Mouse (Mus musculus): ENCODE data around the gene Dhx8. TPM values are rescaled to one million over a fixed set of nuclear protein-coding genes. Genes with fewer than 3 reads are reported as not detected.

Dhx8 gene
- polyA plus RNA-seq, 1 experiment from 2014 or later: 18.5 TPM

DNA sequence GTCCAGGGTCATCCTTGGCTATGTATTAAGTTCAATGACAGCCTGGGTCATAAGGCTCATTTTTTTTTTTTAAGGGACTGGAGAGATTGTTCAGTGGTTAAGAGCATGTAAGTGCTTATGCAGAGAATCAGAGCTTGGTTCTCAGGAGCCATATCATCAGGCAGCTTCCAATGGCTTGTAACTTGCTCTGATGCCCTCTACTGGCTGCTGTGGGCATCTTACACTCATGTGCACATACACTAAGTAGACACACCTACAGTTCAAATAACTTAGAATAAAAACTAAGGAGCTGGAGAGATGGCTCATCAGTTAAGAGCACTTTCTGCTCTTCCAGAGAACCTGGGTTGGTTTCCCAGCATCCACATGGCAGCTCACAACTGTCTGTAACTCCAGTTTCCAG is 34.6 kb upstream of the Dhx8 start:
- Histone ChIP-seq H3K4me1 (ENCODE audit: control insufficient read depth in 2 of 2, insufficient read depth in 2 of 2, low read length in 2 of 2) (peaks cover 16 to 17% of the 10 kb centered on the region in 2 experiments; a peak in 3 of 4 replicates), H3K9ac (ENCODE audit: low read length) (no peak overlapping the region), H3K4me3 (ENCODE audit: control insufficient read depth in 1 of 2, insufficient read depth in 1 of 2, low read depth in 1 of 2, low read length in 2 of 2) (no peak overlapping the region), H3K36me3 (ENCODE audit: control insufficient read depth, insufficient read depth, low read length) (no peaks in the 10 kb centered on the region), H3K9me3 (ENCODE audit: control insufficient read depth, low read length) (0 out of 2 replicates have a peak, but pooled peaks cover 3% of the 10 kb centered on the region), H3K4me2 (ENCODE audit: low read length) (no peak overlapping the region), H3K27me3 (ENCODE audit: control insufficient read depth, insufficient read depth, low read length) (no peaks in the 10 kb centered on the region), H3K27ac (replicated peaks in 1 of 2; ENCODE audit: control insufficient read depth in 1 of 2, insufficient read depth in 1 of 2, low read depth in 2 of 2, low read length in 2 of 2) (no peak overlapping the region)
- ATAC-seq (ENCODE audit: insufficient number of reproducible peaks, insufficient read depth, low FRiP score, low read depth): no peak

DNA sequence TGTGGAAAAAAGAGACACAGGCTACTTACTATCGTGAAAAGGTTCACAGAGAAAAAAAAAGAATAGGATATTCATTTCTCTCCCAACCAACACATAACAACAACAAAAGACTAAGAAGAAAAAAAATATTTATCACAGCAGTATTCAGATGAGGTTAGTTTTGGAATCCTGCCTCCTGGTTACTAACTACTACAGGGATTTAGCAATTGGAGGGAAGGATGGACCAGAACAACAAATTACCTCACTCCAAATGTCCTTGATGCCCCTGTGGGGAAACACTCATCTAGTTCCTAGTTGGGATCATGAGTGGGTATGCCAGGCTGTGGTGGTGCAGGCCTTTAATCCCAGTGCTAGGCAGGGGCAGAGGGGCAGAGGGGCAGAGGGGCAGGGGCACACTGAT is 33.2 kb upstream of the Dhx8 start:
- WGBS: 86% methylated on average over 1 of the region's 1 CpGs
- H3K27ac ChIP-seq (replicated peaks in 1 of 2; ENCODE audit: control insufficient read depth in 1 of 2, insufficient read depth in 1 of 2, low read depth in 2 of 2, low read length in 2 of 2): no peak overlapping the region
- no peak for ATAC-seq (ENCODE audit: insufficient number of reproducible peaks, insufficient read depth, low FRiP score, low read depth)

DNA sequence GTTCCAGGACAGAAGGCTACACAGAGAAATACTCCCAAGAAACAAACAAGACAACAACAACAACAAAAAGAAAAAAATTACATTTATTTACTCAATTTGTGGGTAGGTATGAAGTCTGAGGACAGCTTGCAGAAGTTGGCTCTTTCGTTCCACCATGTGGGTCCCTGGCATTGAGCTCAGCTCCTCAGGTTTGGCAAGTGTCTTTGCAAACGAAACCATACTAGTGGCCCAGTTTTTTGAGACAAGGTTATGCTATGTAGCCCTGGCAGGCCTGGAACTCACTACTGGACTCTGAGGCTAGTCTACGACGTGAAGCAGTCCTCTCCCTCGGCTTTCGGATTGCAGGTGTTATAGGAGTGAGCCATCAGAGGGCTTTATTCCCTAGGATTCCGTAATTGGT is 32.7 kb upstream of the Dhx8 start:
- Histone ChIP-seq H3K4me3 (ENCODE audit: control insufficient read depth in 1 of 2, insufficient read depth in 1 of 2, low read depth in 1 of 2, low read length in 2 of 2) (no peak overlapping the region), H3K9me3 (ENCODE audit: control insufficient read depth, low read length) (0 out of 2 replicates have a peak, but pooled peaks cover 3% of the 10 kb centered on the region), H3K27ac (replicated peaks in 1 of 2; ENCODE audit: control insufficient read depth in 1 of 2, insufficient read depth in 1 of 2, low read depth in 2 of 2, low read length in 2 of 2) (no peak overlapping the region), H3K4me2 (ENCODE audit: low read length) (no peak overlapping the region), H3K4me1 (ENCODE audit: control insufficient read depth in 2 of 2, insufficient read depth in 2 of 2, low read length in 2 of 2) (peaks cover 16 to 17% of the 10 kb centered on the region in 2 experiments; a peak in 3 of 4 replicates), H3K27me3 (ENCODE audit: control insufficient read depth, insufficient read depth, low read length) (no peaks in the 10 kb centered on the region), H3K9ac (ENCODE audit: low read length) (no peak overlapping the region), H3K36me3 (ENCODE audit: control insufficient read depth, insufficient read depth, low read length) (no peaks in the 10 kb centered on the region)
- ATAC-seq (ENCODE audit: insufficient number of reproducible peaks, insufficient read depth, low FRiP score, low read depth): no peak
- WGBS: 55% methylated on average over 7 of the region's 7 CpGs

More for the DNA sequence above, 33.2 kb upstream of the Dhx8 start:
- Histone ChIP-seq H3K4me3 (ENCODE audit: control insufficient read depth in 1 of 2, insufficient read depth in 1 of 2, low read depth in 1 of 2, low read length in 2 of 2) (no peak overlapping the region), H3K9me3 (ENCODE audit: control insufficient read depth, low read length) (0 out of 2 replicates have a peak, but pooled peaks cover 3% of the 10 kb centered on the region), H3K4me1 (ENCODE audit: control insufficient read depth in 2 of 2, insufficient read depth in 2 of 2, low read length in 2 of 2) (peaks cover 16 to 17% of the 10 kb centered on the region in 2 experiments; a peak in 3 of 4 replicates), H3K27me3 (ENCODE audit: control insufficient read depth, insufficient read depth, low read length) (no peaks in the 10 kb centered on the region), H3K4me2 (ENCODE audit: low read length) (no peak overlapping the region), H3K36me3 (ENCODE audit: control insufficient read depth, insufficient read depth, low read length) (no peaks in the 10 kb centered on the region), H3K9ac (ENCODE audit: low read length) (no peak overlapping the region)

DNA sequence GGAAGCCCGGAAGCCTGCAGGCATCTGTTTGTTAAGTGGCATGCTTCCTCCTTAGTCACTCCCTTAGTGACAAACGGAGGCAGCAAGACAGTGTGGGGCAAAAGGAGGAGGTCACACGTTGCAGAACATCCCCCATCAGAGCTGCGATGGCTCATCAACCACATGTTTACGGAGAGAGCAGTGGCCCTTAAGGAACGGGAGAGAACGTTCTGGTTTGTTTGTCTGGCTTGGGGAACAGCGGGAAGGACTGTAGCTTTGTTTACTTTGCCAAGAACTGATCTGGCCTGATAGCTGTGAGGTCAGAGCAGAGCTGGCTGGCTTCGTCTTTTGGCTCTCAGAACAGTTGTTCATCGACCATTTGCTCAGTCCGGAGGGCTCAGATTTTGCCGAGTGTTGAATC is 32.3 kb upstream of the Dhx8 start:
- no peak overlapping the region for H3K9ac ChIP-seq (ENCODE audit: low read length)
- peaks cover 15% of the 10 kb centered on the region in 2 experiments; a peak in 3 of 4 replicates for H3K4me1 ChIP-seq (ENCODE audit: control insufficient read depth in 2 of 2, insufficient read depth in 2 of 2, low read length in 2 of 2)
- 0 out of 2 replicates have a peak, but pooled peaks cover 3% of the 10 kb centered on the region for H3K9me3 ChIP-seq (ENCODE audit: control insufficient read depth, low read length)
- 16% methylated on average over 12 of the region's 12 CpGs for WGBS
- H3K36me3 ChIP-seq (ENCODE audit: control insufficient read depth, insufficient read depth, low read length): no peaks in the 10 kb centered on the region
- no peaks in the 10 kb centered on the region for H3K27me3 ChIP-seq (ENCODE audit: control insufficient read depth, insufficient read depth, low read length)
- H3K4me3 ChIP-seq (ENCODE audit: control insufficient read depth in 1 of 2, insufficient read depth in 1 of 2, low read depth in 1 of 2, low read length in 2 of 2): no peak overlapping the region
- H3K27ac ChIP-seq (replicated peaks in 1 of 2; ENCODE audit: control insufficient read depth in 1 of 2, insufficient read depth in 1 of 2, low read depth in 2 of 2, low read length in 2 of 2): no peak overlapping the region
- H3K4me2 ChIP-seq (ENCODE audit: low read length): peak overlapping the region; percentile 8; the same call in 1 of the 2 replicates
- no peak for ATAC-seq (ENCODE audit: insufficient number of reproducible peaks, insufficient read depth, low FRiP score, low read depth)

DNA sequence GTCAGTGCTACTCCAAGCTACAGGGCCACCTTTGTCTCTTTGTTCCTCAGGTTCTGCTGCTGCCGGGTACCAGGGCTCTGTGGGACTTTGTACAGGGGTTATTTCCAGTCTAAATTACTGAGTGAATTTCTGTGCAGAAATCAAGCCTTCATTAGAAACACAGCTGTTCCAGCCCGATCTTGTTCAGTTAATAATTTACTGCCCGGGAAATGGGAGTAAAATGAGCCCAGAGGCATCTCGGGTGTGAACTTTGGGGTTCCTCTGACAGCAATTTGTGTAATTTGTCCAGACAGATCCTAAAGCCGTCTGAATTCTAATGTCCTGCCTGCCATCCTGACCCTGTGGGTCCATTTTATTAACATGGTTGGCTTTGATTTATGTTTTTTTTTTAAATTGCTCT is 28.6 kb upstream of the Dhx8 start:
- H3K4me2 ChIP-seq (ENCODE audit: low read length): no peak overlapping the region
- 69% methylated on average over 5 of the region's 5 CpGs for WGBS
- peaks cover 4 to 9% of the 10 kb centered on the region in 2 experiments; a peak in 1 of 4 replicates for H3K4me1 ChIP-seq (ENCODE audit: control insufficient read depth in 2 of 2, insufficient read depth in 2 of 2, low read length in 2 of 2)

DNA sequence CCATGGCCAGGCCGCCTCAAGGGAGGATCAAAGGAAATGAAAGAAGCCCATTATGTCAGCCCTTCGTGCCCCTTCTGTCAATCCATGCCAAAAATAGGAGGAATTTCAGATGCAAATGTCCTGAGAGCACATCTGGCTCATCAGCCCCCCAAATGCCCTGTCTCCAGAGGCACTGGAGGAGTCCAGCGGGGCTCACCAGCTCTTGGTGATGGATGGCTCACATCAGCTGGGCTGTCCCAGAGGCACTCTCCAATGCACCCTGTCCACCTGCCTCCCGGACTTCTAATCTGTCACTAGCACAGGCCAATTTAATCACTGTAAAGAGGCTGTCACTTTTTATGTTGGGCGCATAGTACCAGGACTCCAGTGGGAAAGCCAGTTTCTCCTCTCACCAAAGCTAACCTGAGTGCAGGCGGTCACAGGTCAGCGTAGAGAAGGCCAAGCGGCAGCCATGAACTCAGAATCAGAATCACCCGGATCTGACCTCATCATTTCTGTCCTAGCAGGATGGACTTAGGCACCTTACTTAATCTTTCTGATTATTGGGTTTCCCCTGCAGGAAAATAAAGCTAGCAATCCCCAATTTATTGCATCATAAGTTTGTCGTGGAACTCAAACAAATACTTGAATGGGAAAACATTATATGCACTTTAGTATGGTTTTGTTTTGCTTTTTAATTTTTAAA is 25.8 kb upstream of the Dhx8 start:
- no peak overlapping the region for H3K27ac ChIP-seq (replicated peaks in 1 of 2; ENCODE audit: control insufficient read depth in 1 of 2, insufficient read depth in 1 of 2, low read depth in 2 of 2, low read length in 2 of 2)
- H3K4me2 ChIP-seq (ENCODE audit: low read length): no peak overlapping the region
- H3K9me3 ChIP-seq (ENCODE audit: control insufficient read depth, low read length): no peaks in the 10 kb centered on the region
- H3K27me3 ChIP-seq (ENCODE audit: control insufficient read depth, insufficient read depth, low read length): no peaks in the 10 kb centered on the region
- no peaks in the 10 kb centered on the region for H3K36me3 ChIP-seq (ENCODE audit: control insufficient read depth, insufficient read depth, low read length)
- 0 out of 4 replicates have a peak, but pooled peaks cover 2% of the 10 kb centered on the region in 2 experiments for H3K4me1 ChIP-seq (ENCODE audit: control insufficient read depth in 2 of 2, insufficient read depth in 2 of 2, low read length in 2 of 2)
- H3K4me3 ChIP-seq (ENCODE audit: control insufficient read depth in 1 of 2, insufficient read depth in 1 of 2, low read depth in 1 of 2, low read length in 2 of 2): no peak overlapping the region
- ATAC-seq (ENCODE audit: insufficient number of reproducible peaks, insufficient read depth, low FRiP score, low read depth): no peak
- no peak overlapping the region for H3K9ac ChIP-seq (ENCODE audit: low read length)
- WGBS: 82% methylated on average over 10 of the region's 10 CpGs

More for the DNA sequence above, 28.6 kb upstream of the Dhx8 start:
- Histone ChIP-seq H3K4me3 (ENCODE audit: control insufficient read depth in 1 of 2, insufficient read depth in 1 of 2, low read depth in 1 of 2, low read length in 2 of 2) (no peak overlapping the region), H3K27me3 (ENCODE audit: control insufficient read depth, insufficient read depth, low read length) (no peaks in the 10 kb centered on the region), H3K27ac (replicated peaks in 1 of 2; ENCODE audit: control insufficient read depth in 1 of 2, insufficient read depth in 1 of 2, low read depth in 2 of 2, low read length in 2 of 2) (no peak overlapping the region), H3K36me3 (ENCODE audit: control insufficient read depth, insufficient read depth, low read length) (no peaks in the 10 kb centered on the region), H3K9ac (ENCODE audit: low read length) (no peak overlapping the region), H3K9me3 (ENCODE audit: control insufficient read depth, low read length) (no peaks in the 10 kb centered on the region)
- no peak for ATAC-seq (ENCODE audit: insufficient number of reproducible peaks, insufficient read depth, low FRiP score, low read depth)

DNA sequence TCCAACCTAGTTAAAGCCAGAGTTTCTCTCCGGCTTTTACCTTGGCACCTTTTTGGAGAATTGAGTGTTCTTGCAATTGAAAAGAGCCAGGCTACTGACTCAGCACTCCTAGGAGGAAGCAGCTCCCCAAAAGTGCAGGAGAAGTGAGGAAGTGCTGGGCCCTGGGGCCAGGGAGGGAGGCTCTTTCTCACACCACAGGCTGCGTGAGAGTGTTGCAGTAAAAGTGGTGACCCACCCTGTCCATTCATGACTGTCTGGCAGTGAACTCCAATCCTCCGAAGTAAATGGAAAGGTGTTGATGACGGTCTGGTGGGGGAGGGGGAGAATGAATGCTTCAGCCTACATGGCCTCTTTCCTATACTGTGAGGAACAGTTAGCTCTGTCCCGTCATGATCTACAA is 24.2 kb upstream of the Dhx8 start:
- Histone ChIP-seq H3K27me3 (ENCODE audit: control insufficient read depth, insufficient read depth, low read length) (no peaks in the 10 kb centered on the region), H3K4me2 (ENCODE audit: low read length) (no peak overlapping the region), H3K4me1 (ENCODE audit: control insufficient read depth in 2 of 2, insufficient read depth in 2 of 2, low read length in 2 of 2) (0 out of 4 replicates have a peak, but pooled peaks cover 2% of the 10 kb centered on the region in 2 experiments), H3K9me3 (ENCODE audit: control insufficient read depth, low read length) (no peaks in the 10 kb centered on the region), H3K4me3 (ENCODE audit: control insufficient read depth in 1 of 2, insufficient read depth in 1 of 2, low read depth in 1 of 2, low read length in 2 of 2) (no peak overlapping the region), H3K36me3 (ENCODE audit: control insufficient read depth, insufficient read depth, low read length) (no peaks in the 10 kb centered on the region), H3K27ac (replicated peaks in 1 of 2; ENCODE audit: control insufficient read depth in 1 of 2, insufficient read depth in 1 of 2, low read depth in 2 of 2, low read length in 2 of 2) (no peak overlapping the region), H3K9ac (ENCODE audit: low read length) (no peak overlapping the region)
- ATAC-seq (ENCODE audit: insufficient number of reproducible peaks, insufficient read depth, low FRiP score, low read depth): no peak
- 41% methylated on average over 5 of the region's 5 CpGs for WGBS

Data from heart, embryonic 14.5 days (tissue).